In the genomic region with DNA sequence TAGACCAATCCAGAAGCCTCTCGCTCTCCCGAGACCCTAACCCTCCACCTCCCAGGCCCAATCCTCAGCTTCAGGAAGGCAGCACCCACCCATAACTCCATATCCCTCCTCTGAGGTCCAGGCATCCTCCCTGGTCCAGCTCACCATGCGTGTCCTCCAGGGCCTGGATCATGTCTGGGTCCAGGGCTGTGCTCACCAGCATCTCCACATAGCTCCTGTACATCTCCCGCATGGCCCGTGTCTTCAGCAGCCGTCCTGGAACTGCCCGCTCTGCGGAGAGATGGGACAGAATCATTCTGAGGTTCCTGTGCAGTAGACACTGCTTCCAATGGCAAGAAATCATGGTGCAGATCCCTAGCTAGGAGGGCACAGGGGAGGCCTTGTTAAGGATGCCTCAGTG, we compare ENCODE assay signal across 28 mouse cellular contexts.
"Had no signal": no experiment of that assay in that cellular context is flagged by ENCODE, and none has a peak within 500 bp of the region (broad histone marks: within the 10 kb centered on the region; RNA-seq: fewer than 3 reads in every experiment).

No protein-coding gene starts in this region.

- DNase-seq: cerebellum, adult 2 months; cerebellum, adult 8-10 months; cerebellum, adult 9-10 months; cerebellum, adult 9-11 months; cerebellum, postnatal 10 days; cerebellum, postnatal 14 days; cerebellum, postnatal 25 days; cerebellum, postnatal 36 days; embryo, embryonic 11 days; forebrain, postnatal 0 days; gastrocnemius, adult 2 months; gastrocnemius, postnatal 10 days; gastrocnemius, postnatal 14 days; gastrocnemius, postnatal 25 days; gastrocnemius, postnatal 36 days; heart, adult 18-20 months; heart, adult 2 months had no signal

- H3K4me2 ChIP-seq: embryonic facial prominence, embryonic 12.5 days; embryonic facial prominence, embryonic 13.5 days; embryonic facial prominence, embryonic 15.5 days; forebrain, embryonic 12.5 days; forebrain, embryonic 13.5 days; forebrain, embryonic 15.5 days had no signal

- H3K27me3 ChIP-seq: embryonic facial prominence, embryonic 12.5 days; embryonic facial prominence, embryonic 13.5 days; embryonic facial prominence, embryonic 15.5 days; forebrain, embryonic 12.5 days; forebrain, embryonic 13.5 days; forebrain, embryonic 15.5 days had no signal

- ATAC-seq: forebrain, embryonic 13.5 days; forebrain, embryonic 14.5 days; forebrain, embryonic 15.5 days; forebrain, embryonic 16.5 days; forebrain, postnatal 0 days had no signal

- H3K4me1 ChIP-seq: embryonic facial prominence, embryonic 12.5 days; embryonic facial prominence, embryonic 13.5 days; forebrain, embryonic 12.5 days; forebrain, embryonic 13.5 days; forebrain, embryonic 15.5 days had no signal

- H3K27ac ChIP-seq: embryonic facial prominence, embryonic 10.5 days; embryonic facial prominence, embryonic 12.5 days; embryonic facial prominence, embryonic 13.5 days; embryonic facial prominence, embryonic 15.5 days; forebrain, embryonic 10.5 days; forebrain, embryonic 12.5 days; forebrain, embryonic 13.5 days; forebrain, embryonic 15.5 days; gastrocnemius, adult 2 months; heart, adult 2 months had no signal

- H3K9ac ChIP-seq: embryonic facial prominence, embryonic 12.5 days; embryonic facial prominence, embryonic 13.5 days; embryonic facial prominence, embryonic 15.5 days; forebrain, embryonic 12.5 days; forebrain, embryonic 13.5 days; forebrain, embryonic 15.5 days; forebrain, postnatal 0 days had no signal

- H3K9me3 ChIP-seq: embryonic facial prominence, embryonic 10.5 days; embryonic facial prominence, embryonic 12.5 days; embryonic facial prominence, embryonic 13.5 days; embryonic facial prominence, embryonic 15.5 days; forebrain, embryonic 10.5 days; forebrain, embryonic 12.5 days; forebrain, embryonic 13.5 days; forebrain, embryonic 15.5 days had no signal

- H3K4me3 ChIP-seq: embryonic facial prominence, embryonic 10.5 days; embryonic facial prominence, embryonic 12.5 days; embryonic facial prominence, embryonic 13.5 days; embryonic facial prominence, embryonic 15.5 days; erythroblast, embryonic 14.5 days; forebrain, embryonic 10.5 days; forebrain, embryonic 12.5 days; forebrain, embryonic 13.5 days; forebrain, embryonic 15.5 days; gastrocnemius, adult 2 months; heart, adult 2 months had no signal
